Mouse (Mus musculus) brain, embryonic 14.5 days (tissue): ENCODE data around the gene M1ap.

ENCODE experiments used
- CTCF ChIP-seq: fragments of 200-500 bp; IDR thresholded peaks from 2 replicates; pipeline ENCODE4 v1.5.1; 2012; ENCODE audit warnings: inconsistent platforms, mild to moderate bottlenecking, moderate library complexity, borderline replicate concordance; ENCODE audit not compliant: insufficient read depth, insufficient read length; ENCODE audit errors: extremely low read depth
- POLR2A ChIP-seq: fragments of 200-500 bp; IDR thresholded peaks from 2 replicates; pipeline ENCODE4 v1.6.1; 2012; ENCODE audit warnings: mild to moderate bottlenecking, inconsistent platforms, borderline replicate concordance; ENCODE audit not compliant: poor library complexity, insufficient read depth, insufficient read length, severe bottlenecking; ENCODE audit errors: extremely low read depth

DNA sequence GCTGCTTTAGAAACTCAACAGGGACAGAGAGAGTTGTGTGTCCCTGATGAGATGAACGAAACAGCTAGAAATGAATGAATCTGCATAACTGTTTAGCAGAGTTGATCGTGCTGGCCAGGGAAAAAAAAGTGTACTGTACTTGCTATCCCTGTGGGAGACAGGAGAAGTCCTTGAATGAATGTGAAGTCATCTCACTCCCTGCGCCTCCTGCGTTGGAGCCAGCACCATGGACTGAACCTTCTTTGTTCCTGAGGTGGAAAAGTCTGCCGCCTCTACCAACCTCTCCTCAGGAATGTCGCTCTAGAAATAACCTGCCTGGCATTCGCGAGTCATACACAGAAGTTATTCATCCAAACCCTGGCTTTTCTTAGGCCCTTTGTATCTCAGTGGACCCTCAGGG is 53.3 kb downstream of the M1ap start:
- TF ChIP-seq POLR2A (no peak), CTCF (no peak)
